Mouse (Mus musculus): ENCODE results near the gene Mepce. TPM values are rescaled to one million over a fixed set of nuclear protein-coding genes. Genes with fewer than 3 reads are reported as not detected.
A peak's percentile ranks its signal among the peaks of the same experiment; 100 is the strongest.

The Mepce gene
- total RNA-seq, 2 experiments from 2014 or later = 33.0 to 33.7 TPM

DNA sequence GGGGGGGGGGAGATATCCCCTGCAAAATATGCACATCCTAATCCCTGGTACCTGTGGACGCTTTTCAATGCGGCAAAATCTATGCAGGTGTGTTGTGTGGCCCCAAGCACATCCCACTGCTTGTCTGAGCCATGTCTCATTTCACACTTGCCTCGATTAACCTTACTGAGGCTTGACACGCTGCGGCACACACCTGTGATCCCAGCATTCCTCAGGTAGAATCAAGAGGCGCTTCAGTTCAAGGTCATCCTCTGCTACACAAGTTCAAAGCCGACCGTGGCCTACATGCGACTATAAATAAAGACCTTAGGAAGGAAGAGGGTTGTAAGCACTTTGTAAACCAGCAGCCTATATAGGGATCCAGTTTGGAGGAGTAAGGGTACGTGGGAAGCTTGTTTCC is 45.4 kb downstream of the Mepce start:
- DNase-seq (ENCODE audit: low spot score in 2 of 2) = peak in 1 of 2 experiments; percentile 12

GRCm38 (mm10) chr5:137741023-137741931 is 46.2 kb downstream of the Mepce start, which contains the start of gene Nyap1:
Gene Nyap1 (minus strand): TSS chr5:137741607.
- DNase-seq (ENCODE audit: low spot score in 2 of 2) = peak; percentile 90 to 94

DNA sequence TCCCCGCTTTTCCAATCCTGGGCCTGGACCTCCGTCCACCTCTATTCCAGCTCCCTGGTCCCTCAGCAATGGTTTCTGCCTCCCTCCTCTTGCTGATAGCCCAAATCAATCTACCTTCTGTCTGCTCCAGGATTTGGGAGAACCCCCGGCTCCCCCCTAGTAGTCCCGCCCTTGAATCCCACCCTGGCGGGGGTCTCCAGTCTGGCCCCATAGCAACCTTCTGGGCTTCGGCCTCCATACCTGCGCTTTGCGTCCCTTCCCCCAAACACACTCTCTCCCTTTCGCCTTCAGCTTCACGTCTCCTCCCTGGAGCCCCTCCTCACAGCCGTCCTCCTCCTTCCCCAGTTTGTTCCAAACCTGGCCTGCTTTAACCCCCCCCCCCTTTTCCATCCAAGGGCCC is 46.9 kb downstream of the Mepce start:
- peak in 1 of 2 experiments; percentile 33 for DNase-seq (ENCODE audit: low spot score in 2 of 2)

GRCm38 (mm10) chr5:137739471-137739870 is 48.0 kb downstream of the Mepce start:
- no peak for DNase-seq (ENCODE audit: low spot score in 2 of 2)

DNA sequence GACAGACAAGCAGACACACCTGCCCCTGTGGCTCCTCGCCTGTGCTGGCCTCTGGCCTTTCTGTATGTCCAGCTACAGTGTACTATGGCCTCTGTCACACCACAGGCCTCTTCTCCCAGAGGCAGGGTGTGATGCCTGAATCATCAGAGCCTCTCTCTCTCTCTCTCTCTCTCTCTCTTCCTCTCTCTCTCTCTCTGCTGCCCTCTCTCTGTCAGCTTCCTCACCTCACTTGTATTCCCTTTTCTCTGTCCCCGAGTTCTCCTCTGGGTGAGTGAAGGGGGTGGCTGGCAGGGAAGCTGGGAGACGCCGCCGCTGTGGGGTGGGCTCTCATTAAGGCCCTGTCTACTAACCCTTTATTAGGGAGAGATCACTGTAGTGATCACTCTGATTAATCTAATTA is 48.9 kb downstream of the Mepce start:
- DNase-seq (ENCODE audit: low spot score in 2 of 2) = peak in 1 of 2 experiments; percentile 47

DNA sequence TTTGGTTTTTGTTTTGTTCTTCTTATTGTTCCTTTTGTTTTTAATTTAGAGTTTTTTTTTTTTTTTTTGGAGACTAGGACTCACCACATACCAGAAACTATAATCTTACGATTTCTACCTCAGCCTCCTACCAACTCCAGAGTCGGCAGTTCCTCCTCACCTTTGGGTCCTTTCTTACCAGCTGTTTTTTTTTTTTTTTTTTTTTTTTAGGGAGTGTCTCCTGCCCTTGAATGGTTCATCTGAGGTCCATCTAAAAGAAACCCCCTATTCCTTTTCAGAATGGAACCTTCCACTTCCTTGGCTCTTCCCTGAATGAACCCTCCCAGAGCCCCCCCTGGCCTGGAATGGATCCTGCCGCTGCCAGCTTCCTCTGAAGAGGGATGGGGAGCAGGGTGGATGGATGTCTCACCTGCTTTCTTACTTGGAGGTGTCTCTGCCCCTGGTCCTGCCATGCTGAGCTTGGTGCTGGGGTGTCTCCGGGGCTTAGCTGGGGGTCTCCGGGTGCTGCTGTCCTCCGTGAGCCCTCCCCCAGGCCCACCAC is 50.0 kb downstream of the Mepce start:
- peak in 1 of 2 experiments; percentile 51 for DNase-seq (ENCODE audit: low spot score in 2 of 2)

GRCm38 (mm10) chr5:137734289-137735061 is 53.0 kb downstream of the Mepce start:
- DNase-seq (ENCODE audit: low spot score in 2 of 2) = peak; percentile 78 to 83

DNA sequence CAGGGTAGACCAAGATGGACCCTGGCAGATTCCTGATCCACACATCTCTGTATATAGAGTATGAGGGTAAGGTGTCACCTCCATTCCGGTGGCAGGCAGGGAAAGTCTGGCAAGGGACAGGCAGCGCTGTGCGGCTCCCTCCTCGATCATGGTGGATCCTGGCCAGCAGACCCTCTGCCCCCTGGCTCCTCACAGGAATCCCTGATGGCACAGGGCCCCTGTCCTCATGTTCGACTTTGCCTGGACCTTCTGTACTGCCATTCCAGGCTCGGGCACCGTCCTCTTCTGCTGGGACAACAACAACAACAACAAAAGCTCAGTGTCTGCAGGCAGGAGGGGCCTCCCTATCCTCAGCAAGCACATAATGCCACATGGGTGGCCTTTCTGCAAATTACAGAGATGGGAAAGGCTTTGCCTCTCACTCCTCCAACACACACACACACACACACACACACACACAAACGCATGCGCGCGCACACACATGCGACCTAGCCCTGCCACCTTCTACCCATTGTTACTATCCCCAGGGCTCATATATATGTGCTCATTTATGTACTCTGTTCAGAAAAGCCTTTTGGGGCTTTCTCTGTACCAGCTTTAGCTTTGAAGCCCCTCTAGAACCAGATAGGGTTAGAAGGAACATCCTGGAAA is 53.7 kb downstream of the Mepce start:
- peak in 1 of 2 experiments; percentile 57 for DNase-seq (ENCODE audit: low spot score in 2 of 2)

Other genes starting within 250 kb of the Mepce start
- gene Actl6b, start 234.1 kb downstream of the Mepce start, total RNA-seq (2021) = 100 to 1,000 TPM; 124 to 134 TPM
- gene Tfr2, start 217.8 kb downstream of the Mepce start, total RNA-seq (2021) = 10 to 100 TPM; 22.4 to 23.0 TPM
- gene Mospd3, start 186.6 kb downstream of the Mepce start, total RNA-seq (2021) = 10 to 100 TPM; 46.1 to 51.8 TPM
- gene Pcolce, start 173.9 kb downstream of the Mepce start, total RNA-seq (2021) = 10 to 100 TPM; 10.7 to 12.0 TPM
- gene Fbxo24, start 158.7 kb downstream of the Mepce start, total RNA-seq (2021) = under 1 TPM; 0.27 to 0.36 TPM
- 10 to 100 TPM; 13.2 to 20.1 TPM for gene Lrch4, start 158.5 kb downstream of the Mepce start, total RNA-seq (2021)
- gene Gm20605, start 158.5 kb downstream of the Mepce start, total RNA-seq (2021) = 1 to 10 TPM; 8.7 to 8.9 TPM
- 1 to 10 TPM; 5.0 to 7.5 TPM for gene Sap25, start 146.3 kb downstream of the Mepce start, total RNA-seq (2021)
- under 1 TPM; 0.18 to 0.25 TPM for gene Irs3, start 141.9 kb downstream of the Mepce start, total RNA-seq (2021)
- gene Agfg2, start 102.9 kb downstream of the Mepce start, total RNA-seq (2021) = 10 to 100 TPM; 46.2 to 46.9 TPM
- gene Nyap1, start 46.0 kb downstream of the Mepce start, total RNA-seq (2021) = 100 to 1,000 TPM; 100 to 105 TPM
- 100 to 1,000 TPM; 141 to 146 TPM for gene Tsc22d4, start 41.9 kb downstream of the Mepce start, total RNA-seq (2021)
- gene Ppp1r35, start 8.8 kb downstream of the Mepce start, total RNA-seq (2021) = 10 to 100 TPM; 23.2 to 31.6 TPM
- 1 to 10 TPM; 4.8 to 6.3 TPM for gene Zcwpw1, start 143 bp upstream of the Mepce start, total RNA-seq (2021)
- 1 to 10 TPM in 1 of 2 experiments, under 1 TPM in 1; 0.45 to 1.2 TPM for gene Pilra, start 48.6 kb upstream of the Mepce start, total RNA-seq (2021)
- not detected for gene Pilrb1, start 70.5 kb upstream of the Mepce start, total RNA-seq (2021)
- gene Pilrb2, start 84.2 kb upstream of the Mepce start, total RNA-seq (2021) = not detected
- not detected for gene Cyp3a13, start 134.0 kb upstream of the Mepce start, total RNA-seq (2021)
- gene Gjc3, start 175.4 kb upstream of the Mepce start, total RNA-seq (2021) = 1 to 10 TPM; 5.7 to 6.1 TPM
- gene Azgp1, start 193.9 kb upstream of the Mepce start, total RNA-seq (2021) = not detected
- not detected for gene Smok3a, start 233.6 kb upstream of the Mepce start, total RNA-seq (2021)
- gene Smok3b, start 233.8 kb upstream of the Mepce start, total RNA-seq (2021) = not detected

Data from layer of hippocampus, postnatal 10 days (tissue).